Mouse (Mus musculus) lung, embryonic 14.5 days (tissue): ENCODE data around the gene Ranbp17. TPM values are rescaled to one million over a fixed set of nuclear protein-coding genes. Genes with fewer than 3 reads are reported as not detected.
"Not testable (repeated sequence)": the region's sequence is repeated elsewhere in the genome, so short reads cannot be mapped to it uniquely, and the experiment has no call there.

Source experiments
- ATAC-seq: fragments of 200-750 bp; cut with Nextera tagmentation; 2 replicates; pipeline ENCODE4 v1.8.0; 2017; ENCODE audit warnings: mild to moderate bottlenecking, moderate TSS enrichment, moderate library complexity; ENCODE audit not compliant: insufficient read depth
- DNase-seq: peaks from one replicate; pipeline ENCODE4 v3.0.0-alpha.2; 2015
- H3K27ac ChIP-seq: fragments of 300-500 bp; sonication (generic); 2 replicates; pipeline ENCODE4 v1.5.1; 2014; ENCODE audit warnings: low read depth, mild to moderate bottlenecking, moderate library complexity
- H3K27me3 ChIP-seq: fragments of 300-500 bp; sonication (generic); 2 replicates; pipeline ENCODE4 v1.6.1; 2014; ENCODE audit warnings: low read length, control low read depth; ENCODE audit not compliant: insufficient read depth
- H3K36me3 ChIP-seq: fragments of 300-500 bp; sonication (generic); 2 replicates; pipeline ENCODE4 v1.6.1; 2014; ENCODE audit warnings: control low read depth; ENCODE audit not compliant: insufficient read depth
- H3K4me1 ChIP-seq: fragments of 300-500 bp; sonication (generic); 2 replicates; pipeline ENCODE4 v1.6.1; 2014; ENCODE audit warnings: antibody characterized with exemption, control low read depth; ENCODE audit not compliant: insufficient read depth
- H3K4me2 ChIP-seq: fragments of 300-500 bp; sonication (generic); 2 replicates; pipeline ENCODE4 v1.6.1; 2014; ENCODE audit warnings: mild to moderate bottlenecking
- H3K4me3 ChIP-seq: fragments of 300-500 bp; sonication (generic); 2 replicates; pipeline ENCODE4 v1.5.1; 2014; ENCODE audit warnings: low read depth, low read length
- H3K9ac ChIP-seq: fragments of 300-500 bp; sonication (generic); 2 replicates; pipeline ENCODE4 v1.6.1; 2014
- H3K9me3 ChIP-seq: fragments of 300-500 bp; sonication (generic); 2 replicates; pipeline ENCODE4 v1.6.1; 2016; ENCODE audit warnings: low read depth, low read length, control low read depth
- CTCF ChIP-seq: IDR thresholded peaks from 2 replicates; pipeline ENCODE4 v1.5.1; 2016; ENCODE audit warnings: antibody characterized with exemption, low read depth
- WGBS: fragments of 180-500 bp; shearing (Covaris S2); extraction: QIAGEN DNeasy Blood & Tissue Kit; methylation state at CpG from one replicate; pipeline ENCODE4 v1.1.7; 2014; 5-methylcytosine and 5-hydroxymethylcytosine counted together
- polyA plus RNA-seq: library from polyadenylated mRNA; unstranded; fragments of >200 nt; fragmentation: Nextera tagmentation; extraction: Ambion mirVana; gene quantifications from 2 replicates; pipeline ENCODE4 v1.2.1, GENCODE M21; 2014

Gene Ranbp17
- polyA plus RNA-seq, 1 experiment from 2014 or later, result 6.5 TPM

GRCm38 (mm10) chr11:33479209-33479608, 34.3 kb downstream of the Ranbp17 start:
- no peak overlapping the region for H3K4me3 ChIP-seq
- H3K9ac ChIP-seq, result no peak overlapping the region
- H3K27ac ChIP-seq, result no peak overlapping the region
- no peak for TF ChIP-seq CTCF
- no peaks in the 10 kb centered on the region for H3K4me1 ChIP-seq
- no peaks in the 10 kb centered on the region for H3K9me3 ChIP-seq
- no peaks in the 10 kb centered on the region for H3K27me3 ChIP-seq
- DNase-seq, result no peak
- no peak overlapping the region for H3K4me2 ChIP-seq
- no peaks in the 10 kb centered on the region for H3K36me3 ChIP-seq
- no peak for ATAC-seq
- WGBS, result 79% methylated on average over 4 of the region's 4 CpGs

- no peak overlapping the region for H3K4me3 ChIP-seq
- 89% methylated on average over 2 of the region's 2 CpGs for WGBS
- ATAC-seq, result no peak
Measured at GRCm38 (mm10) chr11:33476634-33477033, 36.9 kb downstream of the Ranbp17 start.

GRCm38 (mm10) chr11:33461172-33461571, 52.4 kb downstream of the Ranbp17 start:
- ATAC-seq, result no peak
- 58% methylated on average over 1 of the region's 1 CpGs for WGBS

More at GRCm38 (mm10) chr11:33476634-33477033, 36.9 kb downstream of the Ranbp17 start:
- Histone ChIP-seq H3K27me3 (no peaks in the 10 kb centered on the region), H3K4me1 (no peaks in the 10 kb centered on the region), H3K9ac (no peak overlapping the region), H3K4me2 (no peak overlapping the region), H3K9me3 (no peaks in the 10 kb centered on the region), H3K36me3 (no peaks in the 10 kb centered on the region), H3K27ac (no peak overlapping the region)
- TF ChIP-seq CTCF, result no peak
- no peak for DNase-seq

GRCm38 (mm10) chr11:33454069-33454468, 59.5 kb downstream of the Ranbp17 start:
- no peak overlapping the region for H3K4me2 ChIP-seq
- ATAC-seq (no peak), DNase-seq (no peak)
- whole genome bisulfite sequencing, result 70% methylated on average over 3 of the region's 3 CpGs
- no peak overlapping the region for H3K4me3 ChIP-seq
- H3K27me3 ChIP-seq, result no peaks in the 10 kb centered on the region
- no peaks in the 10 kb centered on the region for H3K36me3 ChIP-seq
- H3K9ac ChIP-seq, result no peak overlapping the region
- no peaks in the 10 kb centered on the region for H3K4me1 ChIP-seq
- H3K9me3 ChIP-seq, result no peaks in the 10 kb centered on the region
- TF ChIP-seq CTCF, result no peak
- no peak overlapping the region for H3K27ac ChIP-seq

More at GRCm38 (mm10) chr11:33461172-33461571, 52.4 kb downstream of the Ranbp17 start:
- Histone ChIP-seq H3K4me1 (no peaks in the 10 kb centered on the region), H3K9me3 (no peaks in the 10 kb centered on the region), H3K9ac (no peak overlapping the region), H3K27me3 (no peaks in the 10 kb centered on the region), H3K36me3 (no peaks in the 10 kb centered on the region), H3K4me3 (no peak overlapping the region), H3K4me2 (no peak overlapping the region), H3K27ac (no peak overlapping the region)
- no peak for TF ChIP-seq CTCF
- no peak for DNase-seq

- WGBS, result 17% methylated on average over 5 of the region's 5 CpGs
- ATAC-seq (no peak), DNase-seq (no peak)
- no peak for TF ChIP-seq CTCF
- no peaks in the 10 kb centered on the region for H3K4me1 ChIP-seq
- H3K27me3 ChIP-seq, result no peaks in the 10 kb centered on the region
- no peaks in the 10 kb centered on the region for H3K9me3 ChIP-seq
- H3K9ac ChIP-seq, result no peak overlapping the region
- H3K4me3 ChIP-seq, result no peak overlapping the region
- no peak overlapping the region for H3K4me2 ChIP-seq
- H3K27ac ChIP-seq, result no peak overlapping the region
- H3K36me3 ChIP-seq, result no peaks in the 10 kb centered on the region
Measured at GRCm38 (mm10) chr11:33433813-33434212, 79.7 kb downstream of the Ranbp17 start.

GRCm38 (mm10) chr11:33428238-33428637, 85.3 kb downstream of the Ranbp17 start:
- H3K4me2 ChIP-seq, H3K27ac ChIP-seq, H3K9ac ChIP-seq, H3K27me3 ChIP-seq, H3K4me3 ChIP-seq, H3K9me3 ChIP-seq, H3K4me1 ChIP-seq, DNase-seq, H3K36me3 ChIP-seq, ATAC-seq: not testable (repeated sequence)
- 88% methylated on average over 17 of the region's 17 CpGs for WGBS

- H3K36me3 ChIP-seq, result not testable (repeated sequence)
- WGBS, result 72% methylated on average over 5 of the region's 5 CpGs
Measured at GRCm38 (mm10) chr11:33427789-33428188, 85.8 kb downstream of the Ranbp17 start.

GRCm38 (mm10) chr11:33422226-33422625, 91.3 kb downstream of the Ranbp17 start:
- Histone ChIP-seq H3K9ac (no peak overlapping the region), H3K4me2 (no peak overlapping the region), H3K4me3 (no peak overlapping the region), H3K27ac (no peak overlapping the region), H3K4me1 (no peaks in the 10 kb centered on the region), H3K36me3 (no peaks in the 10 kb centered on the region), H3K9me3 (no peaks in the 10 kb centered on the region), H3K27me3 (no peaks in the 10 kb centered on the region)
- ATAC-seq (no peak), DNase-seq (no peak)
- WGBS, result 78% methylated on average over 3 of the region's 3 CpGs
- no peak for TF ChIP-seq CTCF

More at GRCm38 (mm10) chr11:33427789-33428188, 85.8 kb downstream of the Ranbp17 start:
- not testable (repeated sequence) for ATAC-seq, H3K9ac ChIP-seq, H3K9me3 ChIP-seq, DNase-seq, H3K27me3 ChIP-seq, H3K4me2 ChIP-seq, H3K4me3 ChIP-seq, H3K4me1 ChIP-seq, H3K27ac ChIP-seq
